Mouse (Mus musculus): ENCODE results near the gene Dtd1. TPM values are rescaled to one million over a fixed set of nuclear protein-coding genes. Genes with fewer than 3 reads are reported as not detected.

Dtd1 gene
- polyA plus RNA-seq, 2 experiments = 19.1 to 39.8 TPM

DNA sequence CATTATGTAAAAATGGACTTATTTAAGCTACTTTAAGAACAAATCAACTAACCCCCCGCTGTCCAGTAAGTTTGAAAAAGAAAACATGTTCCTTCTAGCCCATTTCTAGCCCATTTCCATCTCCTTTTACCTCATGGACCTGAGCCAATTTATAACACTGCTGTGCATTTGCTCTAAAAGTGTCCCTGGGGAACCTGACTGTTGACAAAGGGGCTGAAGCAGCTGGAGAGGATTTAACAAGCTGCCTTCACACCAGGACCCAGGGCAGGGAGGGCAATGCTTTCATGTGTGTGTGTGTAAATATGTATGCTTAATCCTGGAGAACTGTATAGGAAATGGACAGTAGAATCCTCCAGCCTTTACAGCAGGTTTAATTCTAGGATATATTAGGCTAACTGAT is 109.6 kb downstream of the Dtd1 start:
- ATAC-seq (ENCODE audit: low FRiP score, low read depth) (peak; percentile 81), DNase-seq (ENCODE audit: low spot score) (peak; percentile 57)
- Histone ChIP-seq H3K9ac (ENCODE audit: low read depth, low read length, severe bottlenecking) (no peak overlapping the region), H3K9me3 (ENCODE audit: control insufficient read depth, low read length) (no peaks in the 10 kb centered on the region), H3K27ac (replicated peaks; ENCODE audit: low read depth, low read length) (no peak overlapping the region), H3K4me2 (replicated peaks; ENCODE audit: low read depth, low read length, severe bottlenecking) (no peak overlapping the region), H3K4me1 (ENCODE audit: control insufficient read depth, insufficient read depth, low read length) (peaks cover 11% of the 10 kb centered on the region), H3K4me3 (replicated peaks; ENCODE audit: low read length) (no peak overlapping the region), H3K36me3 (ENCODE audit: control insufficient read depth, insufficient read depth, low read length) (no peaks in the 10 kb centered on the region), H3K27me3 (ENCODE audit: control insufficient read depth, insufficient read depth, low read length) (no peaks in the 10 kb centered on the region)
- WGBS = 50% methylated on average over 1 of the region's 1 CpGs
- TF ChIP-seq POLR2A (IDR thresholded peaks at IDR 0.05; ENCODE audit: borderline replicate concordance, extremely low read depth, insufficient read depth, insufficient read length) = no peak

DNA sequence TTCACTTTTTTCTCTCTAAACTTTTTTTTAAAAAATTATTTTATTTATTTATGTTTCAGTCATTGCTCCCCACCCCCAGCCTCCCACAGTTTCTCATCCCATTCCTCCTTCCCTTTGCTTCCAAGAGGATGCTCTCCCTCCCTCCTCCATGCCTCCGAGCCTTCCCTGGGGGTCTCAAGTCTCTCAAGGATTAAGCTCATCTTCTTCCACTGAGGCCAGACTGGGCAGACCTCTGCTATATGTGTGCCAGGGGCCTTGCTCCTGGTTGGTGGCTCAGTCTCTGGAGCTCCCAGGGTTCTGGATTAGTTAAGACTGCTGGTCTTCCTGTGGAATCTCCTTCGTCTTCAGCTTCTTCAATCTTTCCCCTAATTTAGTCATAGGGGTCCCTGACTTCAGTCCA is 110.0 kb downstream of the Dtd1 start:
- H3K4me1 ChIP-seq (ENCODE audit: control insufficient read depth, insufficient read depth, low read length) = peaks cover 11% of the 10 kb centered on the region
- no peak for TF ChIP-seq POLR2A (IDR thresholded peaks at IDR 0.05; ENCODE audit: borderline replicate concordance, extremely low read depth, insufficient read depth, insufficient read length)
- H3K9ac ChIP-seq (ENCODE audit: low read depth, low read length, severe bottlenecking) = no peak overlapping the region
- DNase-seq (ENCODE audit: low spot score) (no peak), ATAC-seq (ENCODE audit: low FRiP score, low read depth) (no peak)
- no peak overlapping the region for H3K4me3 ChIP-seq (replicated peaks; ENCODE audit: low read length)
- no peak overlapping the region for H3K4me2 ChIP-seq (replicated peaks; ENCODE audit: low read depth, low read length, severe bottlenecking)
- H3K36me3 ChIP-seq (ENCODE audit: control insufficient read depth, insufficient read depth, low read length) = no peaks in the 10 kb centered on the region
- WGBS = 84% methylated on average over 2 of the region's 2 CpGs
- H3K27me3 ChIP-seq (ENCODE audit: control insufficient read depth, insufficient read depth, low read length) = no peaks in the 10 kb centered on the region
- H3K27ac ChIP-seq (replicated peaks; ENCODE audit: low read depth, low read length) = no peak overlapping the region
- no peaks in the 10 kb centered on the region for H3K9me3 ChIP-seq (ENCODE audit: control insufficient read depth, low read length)

DNA sequence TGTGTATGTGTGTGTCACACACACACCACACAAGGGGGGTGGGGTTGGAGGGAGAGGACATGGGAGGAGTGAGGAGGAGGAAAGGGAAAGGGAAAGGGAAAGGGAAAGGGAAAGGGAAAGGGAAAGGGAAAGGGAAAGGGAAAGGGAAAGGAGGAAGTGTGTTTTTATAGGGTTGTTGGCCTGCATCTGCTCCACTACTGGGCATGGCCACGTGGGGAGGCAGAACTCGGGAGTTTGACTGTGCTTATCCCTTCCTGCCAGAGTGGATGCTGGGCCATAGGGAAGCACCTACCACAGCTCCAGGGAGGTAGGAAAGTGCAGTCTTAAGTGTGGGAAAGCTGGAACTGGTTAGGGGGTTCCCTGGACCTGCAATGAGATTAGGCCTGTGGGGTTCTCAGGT is 114.9 kb downstream of the Dtd1 start:
- ATAC-seq (ENCODE audit: low FRiP score, low read depth) = no peak
- no peak overlapping the region for H3K4me3 ChIP-seq (replicated peaks; ENCODE audit: low read length)
- H3K36me3 ChIP-seq (ENCODE audit: control insufficient read depth, insufficient read depth, low read length) = no peaks in the 10 kb centered on the region
- H3K27ac ChIP-seq (replicated peaks; ENCODE audit: low read depth, low read length) = no peak overlapping the region
- no peak for TF ChIP-seq POLR2A (IDR thresholded peaks at IDR 0.05; ENCODE audit: borderline replicate concordance, extremely low read depth, insufficient read depth, insufficient read length)
- no peaks in the 10 kb centered on the region for H3K27me3 ChIP-seq (ENCODE audit: control insufficient read depth, insufficient read depth, low read length)
- 70% methylated on average over 2 of the region's 2 CpGs for WGBS
- DNase-seq (ENCODE audit: low spot score) = no peak
- peaks cover 9% of the 10 kb centered on the region; the same call in 1 of the 2 replicates for H3K4me1 ChIP-seq (ENCODE audit: control insufficient read depth, insufficient read depth, low read length)
- H3K4me2 ChIP-seq (replicated peaks; ENCODE audit: low read depth, low read length, severe bottlenecking) = no peak overlapping the region
- no peaks in the 10 kb centered on the region for H3K9me3 ChIP-seq (ENCODE audit: control insufficient read depth, low read length)
- H3K9ac ChIP-seq (ENCODE audit: low read depth, low read length, severe bottlenecking) = no peak overlapping the region

DNA sequence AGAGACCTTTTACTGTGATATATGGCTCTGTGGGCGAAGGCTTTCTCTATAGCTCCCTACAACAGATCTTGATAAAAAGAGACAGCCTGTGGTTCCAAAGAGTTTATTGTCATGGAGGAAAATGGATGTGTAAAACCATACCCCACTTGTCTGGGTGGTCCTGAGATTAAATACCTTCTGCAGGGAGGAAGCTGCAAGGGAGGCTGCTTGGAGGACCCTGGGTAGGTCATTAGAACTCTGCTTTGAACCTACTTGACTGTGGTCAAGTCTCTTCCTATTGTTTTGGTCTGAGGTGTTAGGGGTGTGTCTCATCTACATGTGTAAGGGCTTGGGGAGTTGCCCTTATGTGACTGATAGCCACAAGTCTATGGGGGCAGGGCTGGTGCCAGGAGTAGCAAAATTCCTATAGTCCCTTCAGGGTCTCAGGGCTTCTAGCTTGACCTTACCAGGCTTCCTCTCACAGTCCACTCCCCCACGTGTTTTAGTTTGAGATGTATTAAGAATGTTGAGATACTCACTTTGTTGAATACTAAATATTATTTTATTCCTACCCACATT is 115.6 kb downstream of the Dtd1 start:
- Histone ChIP-seq H3K27ac (replicated peaks; ENCODE audit: low read depth, low read length) (no peak overlapping the region), H3K27me3 (ENCODE audit: control insufficient read depth, insufficient read depth, low read length) (no peaks in the 10 kb centered on the region), H3K9ac (ENCODE audit: low read depth, low read length, severe bottlenecking) (no peak overlapping the region), H3K36me3 (ENCODE audit: control insufficient read depth, insufficient read depth, low read length) (no peaks in the 10 kb centered on the region), H3K4me1 (ENCODE audit: control insufficient read depth, insufficient read depth, low read length) (peaks cover 6% of the 10 kb centered on the region; the same call in 1 of the 2 replicates), H3K4me3 (replicated peaks; ENCODE audit: low read length) (no peak overlapping the region), H3K9me3 (ENCODE audit: control insufficient read depth, low read length) (no peaks in the 10 kb centered on the region), H3K4me2 (replicated peaks; ENCODE audit: low read depth, low read length, severe bottlenecking) (no peak overlapping the region)
- TF ChIP-seq POLR2A (IDR thresholded peaks at IDR 0.05; ENCODE audit: borderline replicate concordance, extremely low read depth, insufficient read depth, insufficient read length) = no peak
- 66% methylated on average over 2 of the region's 2 CpGs for WGBS
- DNase-seq (ENCODE audit: low spot score) (no peak), ATAC-seq (ENCODE audit: low FRiP score, low read depth) (no peak)

DNA sequence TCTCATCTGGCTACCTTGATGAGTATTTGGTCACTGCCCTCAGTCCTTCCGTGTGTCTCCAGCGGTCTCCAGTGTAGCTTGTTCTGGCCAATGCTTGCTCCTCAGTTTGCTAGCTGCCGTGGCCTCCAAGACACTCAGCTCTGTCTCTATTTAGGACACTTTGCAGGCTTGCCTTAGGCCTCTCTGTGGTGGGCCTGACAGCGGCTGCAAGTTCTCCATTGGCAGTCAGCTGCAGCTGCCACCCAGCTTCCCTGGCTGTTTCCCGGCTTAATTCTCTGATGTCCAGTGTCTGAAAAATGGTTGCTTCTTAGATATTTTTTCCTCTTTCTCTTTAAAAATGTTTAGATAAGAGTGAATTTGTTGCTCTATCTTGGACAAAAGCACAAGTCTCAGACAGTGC is 116.6 kb downstream of the Dtd1 start:
- no peaks in the 10 kb centered on the region for H3K9me3 ChIP-seq (ENCODE audit: control insufficient read depth, low read length)
- no peaks in the 10 kb centered on the region for H3K27me3 ChIP-seq (ENCODE audit: control insufficient read depth, insufficient read depth, low read length)
- H3K27ac ChIP-seq (replicated peaks; ENCODE audit: low read depth, low read length) = no peak overlapping the region
- no peak for TF ChIP-seq POLR2A (IDR thresholded peaks at IDR 0.05; ENCODE audit: borderline replicate concordance, extremely low read depth, insufficient read depth, insufficient read length)
- DNase-seq (ENCODE audit: low spot score) (no peak), ATAC-seq (ENCODE audit: low FRiP score, low read depth) (no peak)
- H3K4me2 ChIP-seq (replicated peaks; ENCODE audit: low read depth, low read length, severe bottlenecking) = no peak overlapping the region
- no peaks in the 10 kb centered on the region for H3K36me3 ChIP-seq (ENCODE audit: control insufficient read depth, insufficient read depth, low read length)
- no peak overlapping the region for H3K9ac ChIP-seq (ENCODE audit: low read depth, low read length, severe bottlenecking)
- peaks cover 6% of the 10 kb centered on the region; the same call in 1 of the 2 replicates for H3K4me1 ChIP-seq (ENCODE audit: control insufficient read depth, insufficient read depth, low read length)
- 78% methylated on average over 5 of the region's 5 CpGs for WGBS
- H3K4me3 ChIP-seq (replicated peaks; ENCODE audit: low read length) = no peak overlapping the region

DNA sequence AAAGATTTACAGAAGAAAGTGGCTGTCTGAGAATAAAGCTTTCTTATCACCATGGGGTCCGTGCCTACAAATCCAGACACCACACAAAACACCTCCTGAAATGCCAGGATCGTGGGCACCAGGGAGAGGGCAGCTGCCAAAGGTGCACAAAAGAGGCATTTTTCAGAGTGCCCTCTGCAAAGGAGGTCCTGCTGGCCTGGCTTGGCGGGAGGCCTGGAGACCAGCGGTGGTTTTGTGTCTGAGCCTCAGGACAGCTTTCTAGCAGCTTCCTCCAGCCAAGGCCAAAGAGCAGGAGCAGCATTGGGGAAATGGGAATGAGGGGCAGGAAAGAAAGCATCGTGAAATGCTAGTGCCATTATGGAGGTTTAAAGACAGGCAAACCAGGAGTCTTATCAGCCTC is 118.6 kb downstream of the Dtd1 start:
- Histone ChIP-seq H3K9me3 (ENCODE audit: control insufficient read depth, low read length) (no peaks in the 10 kb centered on the region), H3K27me3 (ENCODE audit: control insufficient read depth, insufficient read depth, low read length) (no peaks in the 10 kb centered on the region), H3K4me3 (replicated peaks; ENCODE audit: low read length) (no peak overlapping the region), H3K9ac (ENCODE audit: low read depth, low read length, severe bottlenecking) (no peak overlapping the region), H3K4me1 (ENCODE audit: control insufficient read depth, insufficient read depth, low read length) (peaks cover 6% of the 10 kb centered on the region; the same call in 1 of the 2 replicates), H3K36me3 (ENCODE audit: control insufficient read depth, insufficient read depth, low read length) (no peaks in the 10 kb centered on the region), H3K4me2 (replicated peaks; ENCODE audit: low read depth, low read length, severe bottlenecking) (no peak overlapping the region), H3K27ac (replicated peaks; ENCODE audit: low read depth, low read length) (no peak overlapping the region)
- WGBS = 60% methylated on average over 5 of the region's 5 CpGs
- ATAC-seq (ENCODE audit: low FRiP score, low read depth) = no peak
- DNase-seq (ENCODE audit: low spot score) = no peak
- no peak for TF ChIP-seq POLR2A (IDR thresholded peaks at IDR 0.05; ENCODE audit: borderline replicate concordance, extremely low read depth, insufficient read depth, insufficient read length)
